Mouse (Mus musculus) embryo, embryonic 11.5 days (tissue): Measurements from ENCODE around the gene Htr7.

ENCODE experiments used
- DNase-seq: peaks from one replicate; pipeline ENCODE4 v3.0.0-alpha.2; 2012; ENCODE audit warnings: low read depth, low spot score

Htr7 gene

DNA sequence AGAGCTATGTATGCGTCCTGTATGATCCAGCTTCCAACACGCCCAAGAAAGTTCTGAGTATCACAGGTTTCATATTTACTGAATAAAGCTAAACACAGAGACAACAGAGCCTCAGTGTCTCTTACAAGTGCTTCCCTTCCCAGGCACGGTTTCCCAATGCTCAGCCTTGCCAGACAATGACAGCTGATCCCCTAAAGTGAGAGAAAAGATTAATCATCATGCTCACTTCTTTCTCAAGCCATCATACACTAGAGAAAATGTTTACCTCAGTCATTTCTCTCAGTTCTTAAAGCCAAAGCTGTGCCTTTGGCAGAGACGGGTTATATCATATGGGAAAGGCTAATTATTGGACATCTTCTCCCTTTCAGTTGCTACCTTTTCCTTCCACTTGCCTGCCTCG is 99.7 kb downstream of the Htr7 start:
- DNase-seq: no peak

DNA sequence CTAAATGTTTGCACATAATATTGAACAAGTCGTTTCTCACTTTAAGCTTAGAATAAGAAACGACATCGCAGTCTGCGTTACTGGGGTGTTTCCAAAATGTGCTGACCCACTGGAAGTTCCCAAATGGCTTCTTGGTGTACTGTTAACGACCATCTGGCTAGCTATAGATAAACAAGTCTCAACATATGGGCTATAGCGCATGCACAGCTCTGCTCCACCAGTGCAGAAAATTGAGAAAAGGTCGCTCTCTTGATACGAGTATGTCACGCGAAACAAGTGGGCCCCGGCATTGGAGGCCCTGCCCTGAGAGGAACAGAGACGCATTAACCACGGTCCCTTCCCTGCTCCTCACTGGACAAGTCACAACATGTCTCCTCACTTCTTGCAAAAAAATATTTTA is 101.6 kb downstream of the Htr7 start:
- DNase-seq: no peak

DNA sequence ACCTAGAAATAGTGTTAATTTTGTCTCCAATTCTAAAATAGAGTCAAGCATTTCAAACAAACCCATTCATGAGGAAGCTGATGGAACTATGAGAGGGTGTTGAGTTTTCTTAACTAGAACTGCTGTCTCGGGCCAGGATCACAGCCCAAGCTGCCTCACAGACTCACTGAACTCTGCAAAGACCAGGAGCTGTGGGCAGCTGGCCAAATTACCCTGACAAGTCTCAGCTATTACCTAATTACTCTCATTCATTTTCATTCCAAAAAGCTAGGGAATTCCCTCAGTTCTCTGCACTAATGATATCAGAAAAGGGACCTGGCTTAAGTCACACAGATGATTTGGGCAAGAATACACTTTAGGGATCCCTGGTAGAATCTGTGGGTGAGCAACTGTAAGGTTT is 107.4 kb downstream of the Htr7 start:
- no peak for DNase-seq

DNA sequence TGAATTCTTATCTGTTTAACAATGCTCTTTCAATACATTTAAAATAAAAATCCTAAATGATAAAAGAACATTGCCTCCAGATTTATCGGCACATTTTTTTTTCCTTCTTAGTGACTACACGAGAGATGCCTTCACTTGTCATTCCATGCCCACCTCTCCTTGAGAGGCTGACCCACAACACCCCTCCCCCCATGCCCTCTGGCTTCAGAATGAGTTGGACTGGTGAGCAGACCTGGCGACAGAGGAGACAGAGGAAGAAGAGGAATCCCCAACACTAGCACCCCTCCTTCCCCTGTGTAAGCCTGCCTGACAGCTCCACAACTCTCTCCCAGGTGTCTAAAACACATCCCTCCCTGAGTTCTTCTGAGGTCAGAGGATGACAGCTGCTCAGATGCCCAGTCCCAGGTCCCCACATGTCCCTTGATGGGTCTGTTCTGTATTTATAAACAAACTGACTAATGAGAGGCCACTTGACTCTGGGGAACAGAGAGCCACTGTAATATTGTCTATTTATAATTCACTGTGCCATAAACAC is 132.3 kb downstream of the Htr7 start:
- no peak for DNase-seq

DNA sequence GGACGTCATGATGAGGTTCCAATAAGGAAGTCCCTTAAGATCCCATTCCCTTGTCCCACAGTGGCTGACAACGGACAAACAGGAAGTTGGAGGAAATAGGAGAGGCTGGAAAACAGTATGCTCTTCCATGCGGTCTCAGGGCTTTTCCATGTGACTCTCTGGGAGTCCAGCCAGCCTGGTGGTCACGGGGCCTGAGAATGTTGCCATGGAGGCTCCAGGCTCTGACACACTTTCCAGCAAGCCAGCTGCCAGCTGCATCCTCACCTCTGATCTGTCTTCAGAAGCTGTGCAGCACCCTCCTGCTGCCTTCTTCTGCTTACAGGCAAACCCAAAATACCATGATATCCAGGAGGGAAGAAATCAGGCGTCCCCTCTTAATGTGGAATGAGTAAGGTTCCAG is 132.9 kb downstream of the Htr7 start:
- DNase-seq: no peak
